Mouse (Mus musculus) heart, adult 2 months (tissue): ENCODE data around the gene Cldn16. TPM values are rescaled to one million over a fixed set of nuclear protein-coding genes. Genes with fewer than 3 reads are reported as not detected.
A peak's percentile ranks its signal among the peaks of the same experiment; 100 is the strongest.

Experiments
- DNase-seq, 2 experiments: peaks; one replicate each; pipeline ENCODE4 v3.0.0; 2021
- H3K27ac ChIP-seq: fragments of 200-600 bp; 2 replicates; pipeline ENCODE4 v1.8.1; 2022
- H3K27me3 ChIP-seq: fragments of 200-500 bp; 2 replicates; pipeline ENCODE4 v1.6.1; 2012; ENCODE audit warnings: mild to moderate bottlenecking, low read length, inconsistent platforms, mixed read lengths; ENCODE audit not compliant: control insufficient read depth, insufficient read depth
- H3K36me3 ChIP-seq: fragments of 200-500 bp; 2 replicates; pipeline ENCODE4 v1.6.1; 2012; ENCODE audit warnings: low read length, inconsistent platforms; ENCODE audit not compliant: control insufficient read depth, insufficient read depth
- H3K4me1 ChIP-seq: fragments of 200-500 bp; 2 replicates; pipeline ENCODE4 v1.6.1; 2011; ENCODE audit warnings: low read length; ENCODE audit not compliant: control insufficient read depth, insufficient read depth
- H3K4me3 ChIP-seq: fragments of 200-600 bp; 2 replicates; pipeline ENCODE4 v1.8.1; 2022
- H3K79me2 ChIP-seq: fragments of 200-500 bp; replicated peaks from 2 replicates; pipeline ENCODE4 v1.6.1; 2012; ENCODE audit warnings: mild to moderate bottlenecking, inconsistent platforms, low read length, moderate library complexity, mixed read lengths; ENCODE audit not compliant: control insufficient read depth, insufficient read depth
- H3K9ac ChIP-seq: fragments of 200-500 bp; 2 replicates; pipeline ENCODE4 v1.6.1; 2012; ENCODE audit warnings: low read depth, mild to moderate bottlenecking, control low read depth, inconsistent platforms, low read length, mixed read lengths
- CTCF ChIP-seq: fragments of 200-600 bp; IDR thresholded peaks from 2 replicates; pipeline ENCODE4 v1.8.1; 2022; ENCODE audit warnings: antibody characterized with exemption, mild to moderate bottlenecking, moderate library complexity
- EP300 ChIP-seq: fragments of 200-500 bp; IDR thresholded peaks from 2 replicates; pipeline ENCODE4 v1.6.1; 2011; ENCODE audit warnings: low read depth, low read length, control low read depth; ENCODE audit not compliant: insufficient read depth
- POLR2A ChIP-seq: fragments of 200-500 bp; IDR thresholded peaks from 2 replicates; pipeline ENCODE4 v1.6.1; 2011; ENCODE audit warnings: mild to moderate bottlenecking, low read depth, low read length, control low read depth; ENCODE audit not compliant: insufficient read depth
- WGBS: fragments of 180-500 bp; shearing (Covaris S2); methylation state at CpG from one replicate; pipeline ENCODE4 v1.1.7; 2018; 5-methylcytosine and 5-hydroxymethylcytosine counted together
- intact Hi-C: fragments of 180-260 bp; cut with DNase I; formaldehyde crosslinking; loops from one replicate; pipeline ENCODE4 v1.15.1; 2025
- polyA plus RNA-seq: library from polyadenylated mRNA; depleted of rRNA; stranded (reverse); fragments of >200 nt; gene quantifications from 2 replicates; pipeline ENCODE4 v1.2.3, GENCODE M21; 2012
- total RNA-seq, 2 experiments: library from RNA; stranded (reverse); gene quantifications; 2 replicates each; pipeline ENCODE4 v1.2.3; 2021

The Cldn16 gene
- total and polyA plus RNA-seq, 3 experiments: not detected

DNA sequence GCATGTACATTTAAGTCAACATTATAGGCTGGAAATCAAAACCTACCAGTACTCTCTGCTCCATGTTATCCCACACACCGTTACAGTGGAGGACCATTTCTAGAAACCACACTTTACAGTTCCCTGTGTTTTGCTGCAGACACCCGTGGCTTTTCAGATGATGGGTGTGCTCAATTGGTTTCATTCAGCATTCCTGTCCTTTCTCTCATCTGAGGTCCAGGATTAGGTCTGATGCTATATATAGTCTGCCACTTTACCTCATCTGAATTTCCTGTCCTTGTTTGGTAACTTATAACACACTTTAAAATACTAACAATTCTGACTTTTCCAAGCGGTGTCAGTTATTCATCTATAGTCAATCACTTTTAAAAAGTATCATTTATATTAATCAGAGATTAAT is 37.8 kb downstream of the Cldn16 start:
- DNase-seq: no peak
- no peaks in the 10 kb centered on the region for H3K4me1 ChIP-seq
- H3K9ac ChIP-seq: no peak overlapping the region
- no peak overlapping the region for H3K4me3 ChIP-seq
- no peaks in the 10 kb centered on the region for H3K27me3 ChIP-seq
- no peaks in the 10 kb centered on the region for H3K79me2 ChIP-seq
- intact Hi-C loops: no loop called here
- WGBS: 49% methylated on average over 3 of the region's 3 CpGs
- H3K36me3 ChIP-seq: no peaks in the 10 kb centered on the region
- TF ChIP-seq CTCF (no peak), POLR2A (no peak), EP300 (no peak)
- H3K27ac ChIP-seq: no peak overlapping the region

GRCm38 (mm10) chr16:26504961-26505360 is 42.0 kb downstream of the Cldn16 start:
- TF ChIP-seq CTCF: no peak
- no peak for TF ChIP-seq POLR2A
- no peak for TF ChIP-seq EP300
- Histone ChIP-seq H3K27ac (no peak overlapping the region), H3K4me3 (no peak overlapping the region), H3K4me1 (no peaks in the 10 kb centered on the region), H3K36me3 (no peaks in the 10 kb centered on the region), H3K9ac (no peak overlapping the region), H3K27me3 (no peaks in the 10 kb centered on the region), H3K79me2 (no peaks in the 10 kb centered on the region)
- WGBS: 78% methylated on average over 4 of the region's 4 CpGs
- intact Hi-C loops: no loop called here
- DNase-seq: no peak

- H3K4me3 ChIP-seq: no peak overlapping the region
- no peaks in the 10 kb centered on the region for H3K79me2 ChIP-seq
- H3K27me3 ChIP-seq: no peaks in the 10 kb centered on the region
- DNase-seq: no peak
- no peak overlapping the region for H3K27ac ChIP-seq
- H3K36me3 ChIP-seq: no peaks in the 10 kb centered on the region
- 54% methylated on average over 2 of the region's 2 CpGs for WGBS
- no peaks in the 10 kb centered on the region for H3K4me1 ChIP-seq
- no peak for TF ChIP-seq POLR2A
- peak; percentile 61 for TF ChIP-seq CTCF
- H3K9ac ChIP-seq: no peak overlapping the region
- intact Hi-C loops: no loop called here
Measured at GRCm38 (mm10) chr16:26519596-26519995, 56.7 kb downstream of the Cldn16 start.

DNA sequence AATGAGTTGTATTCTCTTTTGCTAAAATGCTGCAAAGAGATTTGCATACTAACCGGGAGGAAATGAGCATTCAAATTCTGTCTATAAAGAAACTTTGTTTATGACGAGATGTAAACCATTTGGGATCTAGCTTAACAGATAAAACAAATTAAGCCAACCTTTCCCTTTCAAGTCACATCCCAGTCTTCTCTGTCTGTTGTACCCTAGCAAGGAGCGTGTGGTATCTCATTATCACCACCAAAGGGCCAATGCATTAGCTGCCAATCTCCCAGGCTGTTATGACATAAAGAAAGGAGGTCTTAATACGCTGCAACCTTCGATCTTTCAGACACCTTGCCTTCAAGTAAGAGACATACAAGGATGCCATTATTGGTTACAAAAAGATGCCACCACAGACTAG is 62.9 kb downstream of the Cldn16 start:
- no peak for DNase-seq
- Histone ChIP-seq H3K27me3 (no peaks in the 10 kb centered on the region), H3K27ac (no peak overlapping the region), H3K36me3 (no peaks in the 10 kb centered on the region), H3K4me3 (no peak overlapping the region), H3K79me2 (no peaks in the 10 kb centered on the region), H3K9ac (no peak overlapping the region), H3K4me1 (no peaks in the 10 kb centered on the region)
- no peak for TF ChIP-seq POLR2A
- no peak for TF ChIP-seq EP300
- no peak for TF ChIP-seq CTCF
- intact Hi-C loops: no loop called here
- WGBS: 74% methylated on average over 5 of the region's 5 CpGs

GRCm38 (mm10) chr16:26526669-26527068 is 63.7 kb downstream of the Cldn16 start, which contains the start of gene Tmem207:
Gene Tmem207 (minus strand): TSS chr16:26526769.
- 91% methylated on average over 4 of the region's 4 CpGs for WGBS
- TF ChIP-seq POLR2A (no peak), CTCF (no peak), EP300 (no peak)
- H3K79me2 ChIP-seq: no peaks in the 10 kb centered on the region
- no peak within 1 kb of the TSS for H3K4me3 ChIP-seq
- intact Hi-C loops: no loop called here
- no peaks in the 10 kb centered on the region for H3K4me1 ChIP-seq
- H3K9ac ChIP-seq: no peak within 1 kb of the TSS
- H3K36me3 ChIP-seq: no peaks in the 10 kb centered on the region
- H3K27ac ChIP-seq: no peak within 1 kb of the TSS
- no peaks in the 10 kb centered on the region for H3K27me3 ChIP-seq
- DNase-seq: no peak

DNA sequence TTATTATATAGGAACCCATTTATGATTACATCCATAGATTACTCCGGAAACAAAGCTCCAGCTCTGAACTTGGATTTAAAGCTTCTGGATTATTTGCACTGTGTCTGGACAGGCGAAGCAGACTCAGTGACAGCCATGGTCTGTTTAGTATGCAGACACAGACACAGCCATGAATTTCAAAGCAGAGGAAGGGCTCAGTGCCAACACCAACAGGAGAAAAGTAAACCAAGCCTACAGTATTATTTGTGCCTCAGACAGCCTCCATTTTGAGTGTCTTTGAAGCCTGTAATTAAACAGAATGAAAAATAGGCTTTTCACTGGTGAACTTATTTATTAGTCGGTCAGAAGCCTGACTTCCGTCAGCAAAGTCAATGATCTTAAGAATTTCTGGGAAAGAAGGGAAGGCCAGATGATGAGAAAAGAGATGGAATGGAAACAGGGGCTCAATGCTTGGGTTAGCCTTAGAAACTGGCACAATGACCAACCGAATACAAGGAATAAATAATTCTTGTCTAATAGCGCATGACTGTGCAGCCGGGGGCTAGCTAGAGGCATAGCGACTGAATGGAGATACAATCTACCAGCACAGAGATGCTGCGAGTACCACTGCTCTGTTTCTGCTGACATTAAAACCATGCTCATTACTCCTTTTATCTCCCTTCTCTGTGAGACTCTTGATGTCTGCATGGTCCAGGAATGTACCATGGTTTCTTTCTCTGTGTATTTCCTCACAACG is 65.2 kb downstream of the Cldn16 start:
- H3K9ac ChIP-seq: no peak overlapping the region
- no peaks in the 10 kb centered on the region for H3K4me1 ChIP-seq
- WGBS: 80% methylated on average over 10 of the region's 10 CpGs
- no peak for DNase-seq
- no peaks in the 10 kb centered on the region for H3K79me2 ChIP-seq
- H3K27me3 ChIP-seq: no peaks in the 10 kb centered on the region
- TF ChIP-seq CTCF (no peak), EP300 (no peak), POLR2A (no peak)
- no peaks in the 10 kb centered on the region for H3K36me3 ChIP-seq
- intact Hi-C loops: no loop called here
- H3K27ac ChIP-seq: no peak overlapping the region
- no peak overlapping the region for H3K4me3 ChIP-seq
